Mouse (Mus musculus) Patski (cell line): Measurements from ENCODE around the gene Spib. TPM values are rescaled to one million over a fixed set of nuclear protein-coding genes. Genes with fewer than 3 reads are reported as not detected.

ENCODE experiments used
- ATAC-seq: fragments of 100-300 bp; one replicate; pipeline ENCODE4 v1.8.0; 2021
- CTCF ChIA-PET: fragments of 350-600 bp; sonication (Branson Sonifier 250); formaldehyde crosslinking; loops from one replicate; lab custom pipeline; 2022; ENCODE audit warnings: inconsistent platforms; lab: Charles Lee
- POLR2A ChIA-PET: fragments of 350-600 bp; sonication (Branson Sonifier 250); formaldehyde crosslinking; loops from one replicate; lab custom pipeline; 2022; ENCODE audit warnings: antibody characterized with exemption, inconsistent platforms; lab: Charles Lee
- DNase-seq: peaks from one replicate; pipeline ENCODE4 v3.0.0-alpha.2; 2011; ENCODE audit warnings: low read depth, low spot score
- H3K27me3 ChIP-seq: fragments of 371-371 bp; one replicate; pipeline ENCODE4 v1.5.1; 2021
- CTCF ChIP-seq: fragments of 100-300 bp; IDR thresholded peaks from one replicate; pipeline ENCODE4 v1.5.1; 2021
- in situ Hi-C: fragments of 300-500 bp; cut with MboI; formaldehyde crosslinking; loops from 3 replicates; pipeline ENCODE4 v1.11.1; 2018; ENCODE audit warnings: low pct_unique_long_range_greater_than_20kb, mixed read lengths
- polyA plus RNA-seq: library from polyadenylated mRNA; unstranded; gene quantifications from one replicate; pipeline ENCODE4 v1.2.3, GENCODE M21; 2021

Gene Spib
- polyA plus RNA-seq, 1 experiment from 2014 or later: 0.14 TPM

- no peak for TF ChIP-seq CTCF
- DNase-seq (no peak), ATAC-seq (no peak)
- in situ Hi-C loops: no loop called here
- CTCF ChIA-PET: interaction anchor here (4.0 kb wide), 1 partner anchor 9 kb away, joined by 15 read pairs; no protein-coding TSS in a partner anchor
- POLR2A ChIA-PET: no interaction called here
- no peaks in the 10 kb centered on the region for H3K27me3 ChIP-seq
Measured at GRCm38 (mm10) chr7:44494681-44495080, 37.2 kb downstream of the Spib start.

GRCm38 (mm10) chr7:44492166-44492826 is 39.6 kb downstream of the Spib start:
- no peaks in the 10 kb centered on the region for H3K27me3 ChIP-seq
- in situ Hi-C loops: no loop called here
- TF ChIP-seq CTCF: no peak
- CTCF ChIA-PET: interaction anchor here (1.4 to 4.0 kb wide), 2 partner anchors 7 to 9 kb away, joined by 5 to 15 read pairs; no protein-coding TSS in a partner anchor
- no peak for DNase-seq
- POLR2A ChIA-PET: interaction anchor here (0.6 kb wide), 1 partner anchor 91 kb away, joined by 3 read pairs; no protein-coding TSS in a partner anchor
- ATAC-seq: no peak

- DNase-seq: no peak
- no peaks in the 10 kb centered on the region for H3K27me3 ChIP-seq
- in situ Hi-C loops: no loop called here
- no peak for ATAC-seq
- CTCF ChIA-PET: no interaction called here
- POLR2A ChIA-PET: no interaction called here
- no peak for TF ChIP-seq CTCF
Measured at GRCm38 (mm10) chr7:44491391-44491790, 40.5 kb downstream of the Spib start.

GRCm38 (mm10) chr7:44490281-44490680 is 41.6 kb downstream of the Spib start:
- TF ChIP-seq CTCF: no peak
- POLR2A ChIA-PET: no interaction called here
- in situ Hi-C loops: no loop called here
- CTCF ChIA-PET: no interaction called here
- no peaks in the 10 kb centered on the region for H3K27me3 ChIP-seq
- ATAC-seq: no peak
- no peak for DNase-seq

- ChIA-PET POLR2A (no interaction called here), CTCF (no interaction called here)
- no peak for ATAC-seq
- no peaks in the 10 kb centered on the region for H3K27me3 ChIP-seq
- in situ Hi-C loops: no loop called here
- DNase-seq: no peak
- no peak for TF ChIP-seq CTCF
Measured at GRCm38 (mm10) chr7:44488545-44488944, 43.3 kb downstream of the Spib start.

- TF ChIP-seq CTCF: no peak
- DNase-seq: no peak
- H3K27me3 ChIP-seq: no peaks in the 10 kb centered on the region
- no peak for ATAC-seq
- ChIA-PET CTCF (no interaction called here), POLR2A (interaction anchor here (1.2 kb wide), 1 partner anchor 55 kb away, joined by 3 read pairs; no protein-coding TSS in a partner anchor)
- in situ Hi-C loops: no loop called here
Measured at GRCm38 (mm10) chr7:44487936-44488335, 43.9 kb downstream of the Spib start.

- H3K27me3 ChIP-seq: no peaks in the 10 kb centered on the region
- in situ Hi-C loops: no loop called here
- no peak for TF ChIP-seq CTCF
- no peak for DNase-seq
- CTCF ChIA-PET: interaction anchor here (2.4 kb wide), 1 partner anchor 18 kb away, joined by 9 read pairs; the partner anchor contains the start of gene Josd2
- POLR2A ChIA-PET: interaction anchor here (0.8 to 1.2 kb wide), 2 partner anchors 56 to 62 kb away, joined by 3 read pairs; partner anchors contain the start of gene Pold1
- ATAC-seq: no peak
Measured at GRCm38 (mm10) chr7:44486927-44487575, 44.8 kb downstream of the Spib start.

GRCm38 (mm10) chr7:44485572-44486195 is 46.2 kb downstream of the Spib start:
- DNase-seq (no peak), ATAC-seq (no peak)
- POLR2A ChIA-PET: no interaction called here
- CTCF ChIA-PET: interaction anchor here (1.1 to 2.4 kb wide), 4 partner anchors 9 to 222 kb away, joined by 4 to 15 read pairs (median 7); partner anchors contain the start of genes Emc10, Fam71e1 and Josd2
- in situ Hi-C loops: no loop called here
- no peak for TF ChIP-seq CTCF
- H3K27me3 ChIP-seq: peaks cover 3% of the 10 kb centered on the region

GRCm38 (mm10) chr7:44484841-44485571 is 46.9 kb downstream of the Spib start:
- peaks cover 8% of the 10 kb centered on the region for H3K27me3 ChIP-seq
- POLR2A ChIA-PET: no interaction called here
- DNase-seq: no peak
- in situ Hi-C loops: no loop called here
- CTCF ChIA-PET: interaction anchor here (1.1 to 2.4 kb wide), 4 partner anchors 10 to 222 kb away, joined by 4 to 15 read pairs (median 7); partner anchors contain the start of genes Emc10, Fam71e1 and Josd2
- no peak for ATAC-seq
- TF ChIP-seq CTCF: no peak

GRCm38 (mm10) chr7:44484109-44484508 is 47.8 kb downstream of the Spib start:
- no peak for TF ChIP-seq CTCF
- peaks cover 9% of the 10 kb centered on the region for H3K27me3 ChIP-seq
- DNase-seq: no peak
- ChIA-PET CTCF (interaction anchor here (2.3 kb wide), 1 partner anchor 10 kb away, joined by 15 read pairs; the partner anchor contains the start of genes Emc10 and Fam71e1), POLR2A (no interaction called here)
- no peak for ATAC-seq
- in situ Hi-C loops: no loop called here
